Mouse (Mus musculus) hindbrain, embryonic 11.5 days (tissue): ENCODE results near the gene Kcnk13. TPM values are rescaled to one million over a fixed set of nuclear protein-coding genes. Genes with fewer than 3 reads are reported as not detected.

Experiments
- ATAC-seq: fragments of 200-750 bp; cut with Nextera tagmentation; 2 replicates; pipeline ENCODE4 v1.8.0; 2017; ENCODE audit warnings: mild to moderate bottlenecking, moderate TSS enrichment, moderate library complexity; ENCODE audit not compliant: low FRiP score
- DNase-seq: peaks from one replicate; pipeline ENCODE4 v3.0.0-alpha.2; 2015; ENCODE audit warnings: low spot score
- H3K27ac ChIP-seq: fragments of 300-500 bp; sonication (generic); 2 replicates; pipeline ENCODE4 v1.5.1; 2014; ENCODE audit warnings: mild to moderate bottlenecking, low read depth, low read length
- H3K27me3 ChIP-seq: fragments of 300-500 bp; sonication (generic); 2 replicates; pipeline ENCODE4 v1.6.1; 2014; ENCODE audit warnings: mild to moderate bottlenecking, low read length, moderate library complexity, mixed read lengths; ENCODE audit not compliant: control insufficient read depth, insufficient read depth
- H3K36me3 ChIP-seq: fragments of 300-500 bp; sonication (generic); 2 replicates; pipeline ENCODE4 v1.6.1; 2014; ENCODE audit warnings: mild to moderate bottlenecking, low read length, moderate library complexity, mixed read lengths; ENCODE audit not compliant: control insufficient read depth, insufficient read depth
- H3K4me1 ChIP-seq: fragments of 300-500 bp; sonication (generic); replicated peaks from 2 replicates; pipeline ENCODE4 v1.6.1; 2014; ENCODE audit warnings: low read length, mixed read lengths; ENCODE audit not compliant: control insufficient read depth, insufficient read depth
- H3K4me2 ChIP-seq: fragments of 300-500 bp; sonication (generic); replicated peaks from 2 replicates; pipeline ENCODE4 v1.6.1; 2014; ENCODE audit warnings: mild to moderate bottlenecking, low read depth, low read length
- H3K4me3 ChIP-seq: fragments of 300-500 bp; sonication (generic); 2 replicates; pipeline ENCODE4 v1.5.1; 2014; ENCODE audit warnings: low read depth, low read length
- H3K9ac ChIP-seq: fragments of 300-500 bp; sonication (generic); 2 replicates; pipeline ENCODE4 v1.6.1; 2014; ENCODE audit warnings: low read depth, low read length
- H3K9me3 ChIP-seq: fragments of 300-500 bp; sonication (generic); 2 replicates; pipeline ENCODE4 v1.6.1; 2016; ENCODE audit warnings: low read length; ENCODE audit not compliant: control insufficient read depth
- WGBS: fragments of 180-500 bp; shearing (Covaris S2); extraction: QIAGEN DNeasy Blood & Tissue Kit; methylation state at CpG from one replicate; pipeline ENCODE4 v1.1.7; 2014; 5-methylcytosine and 5-hydroxymethylcytosine counted together
- polyA plus RNA-seq: library from polyadenylated mRNA; unstranded; fragments of >200 nt; fragmentation: Nextera tagmentation; extraction: Ambion mirVana; gene quantifications from 2 replicates; pipeline ENCODE4 v1.2.1, GENCODE M21; 2014

Kcnk13 gene
- polyA plus RNA-seq, 1 experiment from 2014 or later, result 0.20 TPM

- H3K36me3 ChIP-seq, result no peaks in the 10 kb centered on the region
- H3K4me3 ChIP-seq, result no peak overlapping the region
- no peak overlapping the region for H3K27ac ChIP-seq
- H3K4me2 ChIP-seq, result no peak overlapping the region
- no peaks in the 10 kb centered on the region for H3K4me1 ChIP-seq
- H3K9me3 ChIP-seq, result no peaks in the 10 kb centered on the region
- ATAC-seq (no peak), DNase-seq (no peak)
- no peak overlapping the region for H3K9ac ChIP-seq
- H3K27me3 ChIP-seq, result peaks cover 4% of the 10 kb centered on the region; the same call in 1 of the 2 replicates
- 66% methylated on average over 9 of the region's 9 CpGs for WGBS
Observed at GRCm38 (mm10) chr12:99958068-99959060, 5.9 kb upstream of the Kcnk13 start.

- H3K4me3 ChIP-seq, result no peak overlapping the region
- H3K36me3 ChIP-seq, result no peaks in the 10 kb centered on the region
- ATAC-seq (no peak), DNase-seq (no peak)
- H3K4me2 ChIP-seq, result no peak overlapping the region
- no peak overlapping the region for H3K27ac ChIP-seq
- no peak overlapping the region for H3K9ac ChIP-seq
- peaks cover 12% of the 10 kb centered on the region for H3K27me3 ChIP-seq
- no peaks in the 10 kb centered on the region for H3K4me1 ChIP-seq
- H3K9me3 ChIP-seq, result no peaks in the 10 kb centered on the region
Observed at GRCm38 (mm10) chr12:99959291-99959690, 5.0 kb upstream of the Kcnk13 start.

GRCm38 (mm10) chr12:99959930-99960329 is 4.4 kb upstream of the Kcnk13 start:
- no peak for DNase-seq
- ATAC-seq, result no peak
- Histone ChIP-seq H3K27me3 (peaks cover 18% of the 10 kb centered on the region), H3K4me1 (no peaks in the 10 kb centered on the region), H3K27ac (no peak overlapping the region), H3K4me2 (no peak overlapping the region), H3K9me3 (no peaks in the 10 kb centered on the region), H3K36me3 (no peaks in the 10 kb centered on the region), H3K9ac (no peak overlapping the region), H3K4me3 (no peak overlapping the region)
- WGBS, result 34% methylated on average over 10 of the region's 10 CpGs

- no peak overlapping the region for H3K4me3 ChIP-seq
- no peaks in the 10 kb centered on the region for H3K36me3 ChIP-seq
- no peaks in the 10 kb centered on the region for H3K9me3 ChIP-seq
- no peak for DNase-seq
- ATAC-seq, result no peak
- peaks cover 26% of the 10 kb centered on the region for H3K27me3 ChIP-seq
- H3K4me2 ChIP-seq, result no peak overlapping the region
- 87% methylated on average over 7 of the region's 7 CpGs for WGBS
- no peak overlapping the region for H3K27ac ChIP-seq
- H3K9ac ChIP-seq, result no peak overlapping the region
- H3K4me1 ChIP-seq, result 0 out of 2 replicates have a peak, but pooled peaks cover 3% of the 10 kb centered on the region
Observed at GRCm38 (mm10) chr12:99960675-99961074, 3.6 kb upstream of the Kcnk13 start.

GRCm38 (mm10) chr12:99965203-99966115 is 1.2 kb downstream of the Kcnk13 start:
- Histone ChIP-seq H3K4me3 (peak overlapping the region; percentile 50), H3K4me1 (0 out of 2 replicates have a peak, but pooled peaks cover 7% of the 10 kb centered on the region), H3K27ac (no peak overlapping the region), H3K36me3 (no peaks in the 10 kb centered on the region), H3K9me3 (no peaks in the 10 kb centered on the region), H3K4me2 (peak overlapping the region; percentile 97), H3K27me3 (peaks cover 56% of the 10 kb centered on the region), H3K9ac (peak overlapping the region; percentile 44; the same call in 1 of the 2 replicates)
- WGBS, result under 1% methylated on average over 75 of the region's 77 CpGs
- ATAC-seq, result peak; percentile 32; the same call in 1 of the 2 replicates
- DNase-seq, result peak; percentile 66

GRCm38 (mm10) chr12:99966116-99966770 is 1.9 kb downstream of the Kcnk13 start:
- DNase-seq (peak; percentile 35), ATAC-seq (0 out of 2 replicates have a peak, but pooled peaks have one; percentile 31)
- no peaks in the 10 kb centered on the region for H3K36me3 ChIP-seq
- H3K4me1 ChIP-seq, result 0 out of 2 replicates have a peak, but pooled peaks cover 7% of the 10 kb centered on the region
- peak overlapping the region; percentile 50 for H3K4me3 ChIP-seq
- H3K9me3 ChIP-seq, result no peaks in the 10 kb centered on the region
- H3K27me3 ChIP-seq, result peaks cover 56% of the 10 kb centered on the region
- WGBS, result 4% methylated on average over 25 of the region's 25 CpGs
- H3K9ac ChIP-seq, result no peak overlapping the region
- H3K4me2 ChIP-seq, result peak overlapping the region; percentile 97
- H3K27ac ChIP-seq, result no peak overlapping the region

- no peak for ATAC-seq
- Histone ChIP-seq H3K4me1 (0 out of 2 replicates have a peak, but pooled peaks cover 7% of the 10 kb centered on the region), H3K9ac (no peak overlapping the region), H3K4me3 (no peak overlapping the region), H3K27me3 (peaks cover 56% of the 10 kb centered on the region), H3K4me2 (no peak overlapping the region), H3K9me3 (no peaks in the 10 kb centered on the region), H3K27ac (no peak overlapping the region), H3K36me3 (no peaks in the 10 kb centered on the region)
- DNase-seq, result peak; percentile 38
- 16% methylated on average over 12 of the region's 12 CpGs for WGBS
Observed at GRCm38 (mm10) chr12:99966881-99967363, 2.6 kb downstream of the Kcnk13 start.

GRCm38 (mm10) chr12:99969906-99970305 is 5.6 kb downstream of the Kcnk13 start:
- 80% methylated on average over 4 of the region's 4 CpGs for WGBS

More at GRCm38 (mm10) chr12:99969906-99970305, 5.6 kb downstream of the Kcnk13 start:
- Histone ChIP-seq H3K4me1 (0 out of 2 replicates have a peak, but pooled peaks cover 7% of the 10 kb centered on the region), H3K27ac (no peak overlapping the region), H3K36me3 (no peaks in the 10 kb centered on the region), H3K9me3 (no peaks in the 10 kb centered on the region), H3K4me2 (no peak overlapping the region), H3K4me3 (no peak overlapping the region), H3K27me3 (peaks cover 38% of the 10 kb centered on the region), H3K9ac (no peak overlapping the region)
- ATAC-seq (no peak), DNase-seq (no peak)
